Mouse (Mus musculus) embryonic facial prominence, embryonic 14.5 days (tissue): ENCODE data around the gene Dglucy. TPM values are rescaled to one million over a fixed set of nuclear protein-coding genes. Genes with fewer than 3 reads are reported as not detected.
A peak's percentile ranks its signal among the peaks of the same experiment; 100 is the strongest.

Experiments
- ATAC-seq: fragments of 200-750 bp; cut with Nextera tagmentation; 2 replicates; pipeline ENCODE4 v1.8.0; 2017; ENCODE audit warnings: low read depth, moderate number of reproducible peaks, moderate TSS enrichment
- DNase-seq: peaks from one replicate; pipeline ENCODE4 v3.0.0-alpha.2; 2015; ENCODE audit warnings: low spot score
- H3K27ac ChIP-seq: fragments of 300-500 bp; sonication (generic); replicated peaks from 2 replicates; pipeline ENCODE4 v1.5.1; 2014; ENCODE audit warnings: low read depth, mild to moderate bottlenecking, low read length, moderate library complexity
- H3K27me3 ChIP-seq: fragments of 300-500 bp; sonication (generic); replicated peaks from 2 replicates; pipeline ENCODE4 v1.6.1; 2014; ENCODE audit warnings: low read length; ENCODE audit not compliant: control insufficient read depth, insufficient read depth
- H3K36me3 ChIP-seq: fragments of 300-500 bp; sonication (generic); 2 replicates; pipeline ENCODE4 v1.6.1; 2014; ENCODE audit warnings: low read length, mixed read lengths; ENCODE audit not compliant: control insufficient read depth, insufficient read depth
- H3K4me1 ChIP-seq: fragments of 300-500 bp; sonication (generic); 2 replicates; pipeline ENCODE4 v1.6.1; 2014; ENCODE audit warnings: antibody characterized with exemption, low read length; ENCODE audit not compliant: control insufficient read depth, insufficient read depth
- H3K4me2 ChIP-seq: fragments of 300-500 bp; sonication (generic); 2 replicates; pipeline ENCODE4 v1.6.1; 2014; ENCODE audit warnings: low read depth, mild to moderate bottlenecking, low read length, moderate library complexity, mixed read lengths
- H3K4me3 ChIP-seq: fragments of 300-500 bp; sonication (generic); 2 replicates; pipeline ENCODE4 v1.5.1; 2014; ENCODE audit warnings: low read depth, mild to moderate bottlenecking, low read length
- H3K9ac ChIP-seq: fragments of 300-500 bp; sonication (generic); 2 replicates; pipeline ENCODE4 v1.6.1; 2014; ENCODE audit warnings: low read depth, mild to moderate bottlenecking, low read length, moderate library complexity, mixed read lengths
- H3K9me3 ChIP-seq: fragments of 300-500 bp; sonication (generic); 2 replicates; pipeline ENCODE4 v1.6.1; 2016; ENCODE audit warnings: low read length; ENCODE audit not compliant: control insufficient read depth
- WGBS: fragments of 180-500 bp; shearing (Covaris S2); extraction: QIAGEN DNeasy Blood & Tissue Kit; methylation state at CpG from one replicate; pipeline ENCODE4 v1.1.7; 2014; 5-methylcytosine and 5-hydroxymethylcytosine counted together
- polyA plus RNA-seq: library from polyadenylated mRNA; unstranded; fragments of >200 nt; fragmentation: Nextera tagmentation; extraction: Ambion mirVana; gene quantifications from 2 replicates; pipeline ENCODE4 v1.2.1, GENCODE M21; 2014

The Dglucy gene
- polyA plus RNA-seq, 1 experiment from 2014 or later: 4.9 TPM

- 69% methylated on average over 6 of the region's 6 CpGs for WGBS
- peaks cover 48% of the 10 kb centered on the region for H3K27me3 ChIP-seq
These were observed 122.5 kb downstream of the Dglucy start for GRCm38 (mm10) chr12:100901386-100901785.

GRCm38 (mm10) chr12:100903761-100904160 lies 124.9 kb downstream of the Dglucy start:
- Histone ChIP-seq H3K4me1 (peaks cover 11% of the 10 kb centered on the region), H3K27ac (no peak overlapping the region), H3K9me3 (no peaks in the 10 kb centered on the region), H3K36me3 (no peaks in the 10 kb centered on the region), H3K9ac (no peak overlapping the region), H3K4me2 (no peak overlapping the region), H3K27me3 (peaks cover 46% of the 10 kb centered on the region), H3K4me3 (no peak overlapping the region)
- ATAC-seq (no peak), DNase-seq (no peak)
- WGBS: 74% methylated on average over 8 of the region's 9 CpGs

More at GRCm38 (mm10) chr12:100901386-100901785, 122.5 kb downstream of the Dglucy start:
- H3K4me3 ChIP-seq: no peak overlapping the region
- H3K9me3 ChIP-seq: no peaks in the 10 kb centered on the region
- H3K36me3 ChIP-seq: no peaks in the 10 kb centered on the region
- no peak overlapping the region for H3K4me2 ChIP-seq
- no peak overlapping the region for H3K9ac ChIP-seq
- peaks cover 16% of the 10 kb centered on the region for H3K4me1 ChIP-seq
- H3K27ac ChIP-seq: no peak overlapping the region
- no peak for DNase-seq
- ATAC-seq: no peak

- Histone ChIP-seq H3K27ac (no peak overlapping the region), H3K4me2 (no peak overlapping the region), H3K36me3 (no peaks in the 10 kb centered on the region), H3K27me3 (peaks cover 22% of the 10 kb centered on the region), H3K9ac (no peak overlapping the region), H3K4me3 (no peak overlapping the region), H3K9me3 (no peaks in the 10 kb centered on the region), H3K4me1 (peaks cover 4% of the 10 kb centered on the region; the same call in 1 of the 2 replicates)
- WGBS: 84% methylated on average over 5 of the region's 5 CpGs
- ATAC-seq (no peak), DNase-seq (no peak)
These were observed 128.0 kb downstream of the Dglucy start for GRCm38 (mm10) chr12:100906861-100907260.

- ATAC-seq (peak; percentile 79), DNase-seq (peak; percentile 24)
- Histone ChIP-seq H3K4me2 (peak within 1 kb of the TSS; percentile 73), H3K9me3 (no peaks in the 10 kb centered on the region), H3K9ac (peak within 1 kb of the TSS; percentile 57), H3K36me3 (no peaks in the 10 kb centered on the region), H3K27ac (no peak within 1 kb of the TSS), H3K4me1 (peaks cover 4% of the 10 kb centered on the region; the same call in 1 of the 2 replicates), H3K4me3 (peak within 1 kb of the TSS; percentile 43), H3K27me3 (peaks cover 22% of the 10 kb centered on the region)
- 4% methylated on average over 38 of the region's 39 CpGs for WGBS
These were observed 128.9 kb downstream of the Dglucy start, which contains the start of gene Gpr68 for GRCm38 (mm10) chr12:100907598-100908297. TSS of gene Gpr68 (minus strand) at chr12:100908198.

- ATAC-seq: no peak
- WGBS: 31% methylated on average over 7 of the region's 10 CpGs
These were observed 129.6 kb downstream of the Dglucy start for GRCm38 (mm10) chr12:100908298-100909034.

GRCm38 (mm10) chr12:100909765-100910164 lies 130.9 kb downstream of the Dglucy start:
- no peak overlapping the region for H3K27ac ChIP-seq
- no peak for DNase-seq
- WGBS: 71% methylated on average over 6 of the region's 6 CpGs
- H3K4me2 ChIP-seq: no peak overlapping the region
- no peak overlapping the region for H3K9ac ChIP-seq
- peaks cover 22% of the 10 kb centered on the region for H3K27me3 ChIP-seq
- H3K4me3 ChIP-seq: no peak overlapping the region
- H3K9me3 ChIP-seq: no peaks in the 10 kb centered on the region
- peaks cover 4% of the 10 kb centered on the region; the same call in 1 of the 2 replicates for H3K4me1 ChIP-seq
- ATAC-seq: no peak
- no peaks in the 10 kb centered on the region for H3K36me3 ChIP-seq

More at GRCm38 (mm10) chr12:100908298-100909034, 129.6 kb downstream of the Dglucy start:
- H3K27me3 ChIP-seq: peaks cover 22% of the 10 kb centered on the region
- no peak for DNase-seq
- peak overlapping the region; percentile 57; the same call in 1 of the 2 replicates for H3K9ac ChIP-seq
- no peaks in the 10 kb centered on the region for H3K36me3 ChIP-seq
- H3K4me3 ChIP-seq: peak overlapping the region; percentile 43
- peaks cover 4% of the 10 kb centered on the region; the same call in 1 of the 2 replicates for H3K4me1 ChIP-seq
- peak overlapping the region; percentile 73 for H3K4me2 ChIP-seq
- no peak overlapping the region for H3K27ac ChIP-seq
- H3K9me3 ChIP-seq: no peaks in the 10 kb centered on the region

- ATAC-seq: no peak
- H3K27me3 ChIP-seq: peaks cover 22% of the 10 kb centered on the region
These were observed 131.9 kb downstream of the Dglucy start for GRCm38 (mm10) chr12:100910731-100911130.

GRCm38 (mm10) chr12:100924646-100925339 lies 145.9 kb downstream of the Dglucy start:
- Histone ChIP-seq H3K36me3 (peaks cover 6% of the 10 kb centered on the region; the same call in 1 of the 2 replicates), H3K9me3 (no peaks in the 10 kb centered on the region), H3K4me1 (no peaks in the 10 kb centered on the region), H3K4me2 (no peak overlapping the region), H3K4me3 (no peak overlapping the region), H3K27ac (no peak overlapping the region), H3K9ac (no peak overlapping the region), H3K27me3 (no peaks in the 10 kb centered on the region)
- DNase-seq (no peak), ATAC-seq (no peak)
- WGBS: 84% methylated on average over 15 of the region's 15 CpGs

More at GRCm38 (mm10) chr12:100910731-100911130, 131.9 kb downstream of the Dglucy start:
- no peak overlapping the region for H3K4me2 ChIP-seq
- H3K9me3 ChIP-seq: no peaks in the 10 kb centered on the region
- H3K36me3 ChIP-seq: no peaks in the 10 kb centered on the region
- no peak overlapping the region for H3K4me3 ChIP-seq
- H3K27ac ChIP-seq: no peak overlapping the region
- 83% methylated on average over 12 of the region's 12 CpGs for WGBS
- DNase-seq: no peak
- H3K4me1 ChIP-seq: peaks cover 4% of the 10 kb centered on the region; the same call in 1 of the 2 replicates
- no peak overlapping the region for H3K9ac ChIP-seq
